Mouse (Mus musculus): ENCODE measurements around the gene Timp2. TPM values are rescaled to one million over a fixed set of nuclear protein-coding genes. Genes with fewer than 3 reads are reported as not detected.
"Not testable (repeated sequence)": the region's sequence is repeated elsewhere in the genome, so short reads cannot be mapped to it uniquely, and the experiment has no call there.

The Timp2 gene
- polyA plus RNA-seq, 1 experiment from 2014 or later: 30.9 TPM

DNA sequence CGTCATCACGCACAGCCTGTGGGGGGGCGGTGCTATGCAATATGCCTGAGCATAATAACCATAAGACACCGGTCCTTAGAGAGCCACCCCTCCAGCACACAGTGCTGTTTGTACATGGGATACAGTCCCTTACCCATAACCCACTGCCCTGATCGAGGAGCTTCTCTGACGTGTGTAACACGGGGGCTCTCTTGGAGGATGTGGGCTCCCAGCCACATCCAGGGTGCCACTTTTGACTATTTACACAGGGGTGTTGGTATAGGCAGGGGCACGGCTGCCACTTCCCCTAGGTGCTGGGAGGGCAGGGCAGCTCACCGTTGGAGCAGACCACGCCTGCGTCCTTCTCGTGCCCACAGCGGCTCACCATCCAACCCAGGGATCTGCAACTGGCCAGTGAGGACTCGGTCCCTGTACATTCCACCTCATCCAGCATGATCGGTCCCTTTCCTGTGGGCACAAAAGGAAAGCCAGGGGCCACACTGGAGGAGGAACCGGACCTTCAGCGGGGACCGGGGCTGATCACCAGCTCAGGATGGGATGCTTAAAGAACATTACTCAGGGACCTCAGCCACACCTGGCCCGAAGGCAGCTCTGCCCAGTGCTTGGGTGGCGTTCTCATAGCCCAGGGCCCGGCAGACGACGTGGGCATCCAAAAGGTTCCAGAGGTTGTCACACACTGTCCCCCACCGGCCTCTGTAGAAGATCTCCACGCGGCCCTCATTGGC, 42.4 kb upstream of the Timp2 start:
- H3K4me2 ChIP-seq (ENCODE audit: low read depth, low read length): no peak overlapping the region
- H3K9ac ChIP-seq (ENCODE audit: low read depth, low read length): no peak overlapping the region
- H3K4me3 ChIP-seq (ENCODE audit: low read length): no peak overlapping the region
- no peaks in the 10 kb centered on the region for H3K9me3 ChIP-seq (ENCODE audit: control insufficient read depth, low read length)
- H3K27ac ChIP-seq (ENCODE audit: low read length): no peak overlapping the region
- ATAC-seq: no peak
- no peaks in the 10 kb centered on the region for H3K27me3 ChIP-seq (replicated peaks; ENCODE audit: control insufficient read depth, insufficient read depth, low read length)
- 92% methylated on average over 26 of the region's 26 CpGs for WGBS
- peaks cover 32% of the 10 kb centered on the region for H3K4me1 ChIP-seq (ENCODE audit: control insufficient read depth, insufficient read depth, low read length)
- H3K36me3 ChIP-seq (ENCODE audit: control insufficient read depth, insufficient read depth, low read length): peaks cover 28% of the 10 kb centered on the region

DNA sequence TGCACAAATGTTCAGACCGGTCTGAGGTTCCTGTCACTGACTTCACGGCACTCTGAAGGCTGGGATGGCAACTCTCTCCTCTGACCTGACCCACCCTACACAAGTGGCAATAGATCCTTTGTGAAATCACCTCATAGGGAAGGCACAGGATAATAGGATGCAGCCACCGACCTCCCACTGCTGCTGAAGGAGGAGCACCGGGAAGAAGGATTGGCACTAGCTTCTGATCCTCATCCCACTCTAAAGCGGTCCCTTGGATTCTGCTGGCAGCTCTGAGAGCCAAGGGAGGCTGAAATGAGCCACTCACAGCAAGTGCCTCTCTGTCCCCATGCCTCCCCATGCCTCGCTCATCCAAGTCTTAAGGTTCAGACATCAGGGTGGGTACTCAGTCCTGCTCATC, 39.0 kb upstream of the Timp2 start:
- no peak overlapping the region for H3K4me2 ChIP-seq (ENCODE audit: low read depth, low read length)
- no peaks in the 10 kb centered on the region for H3K9me3 ChIP-seq (ENCODE audit: control insufficient read depth, low read length)
- H3K4me1 ChIP-seq (ENCODE audit: control insufficient read depth, insufficient read depth, low read length): peaks cover 2% of the 10 kb centered on the region; the same call in 1 of the 2 replicates
- no peak overlapping the region for H3K4me3 ChIP-seq (ENCODE audit: low read length)
- no peak overlapping the region for H3K27ac ChIP-seq (ENCODE audit: low read length)
- no peak for ATAC-seq
- 67% methylated on average over 6 of the region's 6 CpGs for WGBS
- peaks cover 28% of the 10 kb centered on the region for H3K36me3 ChIP-seq (ENCODE audit: control insufficient read depth, insufficient read depth, low read length)
- H3K27me3 ChIP-seq (replicated peaks; ENCODE audit: control insufficient read depth, insufficient read depth, low read length): no peaks in the 10 kb centered on the region
- H3K9ac ChIP-seq (ENCODE audit: low read depth, low read length): no peak overlapping the region

DNA sequence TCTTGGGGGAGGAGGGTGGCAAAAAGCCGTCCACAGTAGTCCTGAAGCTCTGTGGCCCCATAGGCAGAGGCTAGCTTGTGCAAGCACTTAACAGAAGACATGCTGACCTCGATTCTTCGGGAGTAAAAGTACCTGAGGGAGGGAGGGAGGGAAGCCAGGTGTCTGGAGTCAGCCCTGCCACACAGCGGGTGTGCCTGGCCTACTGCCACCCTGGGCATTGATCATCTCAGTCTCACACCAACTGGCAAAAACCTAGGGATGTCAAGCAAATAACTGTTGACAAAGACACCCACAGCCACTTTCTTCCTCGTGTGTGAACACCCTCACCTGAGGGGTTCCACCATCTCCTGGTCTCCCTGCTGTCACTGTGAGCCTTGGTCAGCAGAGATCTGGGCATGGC, 38.5 kb upstream of the Timp2 start:
- H3K27me3 ChIP-seq (replicated peaks; ENCODE audit: control insufficient read depth, insufficient read depth, low read length): no peaks in the 10 kb centered on the region
- ATAC-seq: no peak
- peaks cover 28% of the 10 kb centered on the region for H3K36me3 ChIP-seq (ENCODE audit: control insufficient read depth, insufficient read depth, low read length)
- no peaks in the 10 kb centered on the region for H3K4me1 ChIP-seq (ENCODE audit: control insufficient read depth, insufficient read depth, low read length)
- no peaks in the 10 kb centered on the region for H3K9me3 ChIP-seq (ENCODE audit: control insufficient read depth, low read length)
- H3K4me2 ChIP-seq (ENCODE audit: low read depth, low read length): no peak overlapping the region
- 69% methylated on average over 5 of the region's 5 CpGs for WGBS
- no peak overlapping the region for H3K27ac ChIP-seq (ENCODE audit: low read length)
- no peak overlapping the region for H3K9ac ChIP-seq (ENCODE audit: low read depth, low read length)
- H3K4me3 ChIP-seq (ENCODE audit: low read length): no peak overlapping the region

DNA sequence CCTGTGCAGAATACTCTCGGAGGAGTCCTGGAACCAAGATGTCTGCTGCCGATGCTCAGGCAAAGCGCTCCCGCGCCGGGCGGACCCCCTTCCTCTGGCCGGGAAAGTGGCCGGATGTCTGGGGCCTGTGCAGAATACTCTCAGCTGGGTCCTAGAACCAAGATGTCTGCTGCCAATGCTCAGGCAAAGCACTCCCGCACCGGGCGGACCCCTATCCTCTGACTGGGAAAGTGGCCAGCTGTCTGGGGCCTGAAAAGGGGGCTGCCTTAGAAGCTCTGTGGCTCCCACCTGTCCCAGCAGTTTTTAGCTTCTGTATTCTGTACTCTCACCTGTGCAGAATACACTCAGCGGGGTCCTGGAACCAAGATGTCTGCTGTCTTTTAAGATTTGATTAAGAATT, 32.3 kb upstream of the Timp2 start:
- H3K36me3 ChIP-seq (ENCODE audit: control insufficient read depth, insufficient read depth, low read length): not testable (repeated sequence)

DNA sequence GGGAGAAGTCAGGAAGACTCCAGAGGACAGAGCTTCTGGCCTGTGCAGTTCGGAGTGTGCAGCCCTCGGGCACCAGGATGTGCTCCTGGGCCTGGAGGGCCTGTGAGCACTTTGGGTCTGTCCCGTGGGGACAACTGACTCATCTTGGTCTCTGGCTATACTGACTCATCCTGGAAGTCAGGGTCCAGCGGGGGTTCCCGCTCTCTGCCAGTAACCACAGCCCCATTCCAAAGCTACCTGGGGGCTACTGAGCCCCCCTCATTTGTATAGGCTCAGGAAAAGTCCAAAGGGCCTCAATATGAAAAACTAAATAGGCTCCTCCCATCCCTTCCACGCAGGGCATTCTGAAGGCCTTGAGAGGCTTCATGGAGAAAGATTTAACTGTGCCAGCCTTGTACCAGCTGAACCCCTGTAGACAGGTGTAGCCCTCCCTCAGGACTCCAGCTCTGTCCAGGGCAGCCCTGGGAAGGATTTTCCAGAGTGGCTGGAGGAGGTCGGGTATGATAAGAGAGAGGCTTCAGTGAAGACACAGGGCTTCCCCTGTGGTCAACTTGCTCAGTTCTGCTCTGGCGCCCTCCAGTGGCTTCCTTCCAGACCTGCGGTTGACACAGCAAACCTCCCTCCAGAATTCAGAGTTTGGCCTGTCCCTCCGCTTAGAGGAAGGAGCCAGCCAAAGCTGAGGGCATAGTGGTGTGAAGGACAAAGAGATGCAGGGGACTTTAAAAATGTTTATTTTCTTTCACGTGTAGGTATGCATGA, 23.9 kb upstream of the Timp2 start:
- Histone ChIP-seq H3K4me3 (ENCODE audit: low read length) (no peak overlapping the region), H3K27ac (ENCODE audit: low read length) (no peak overlapping the region), H3K27me3 (replicated peaks; ENCODE audit: control insufficient read depth, insufficient read depth, low read length) (no peaks in the 10 kb centered on the region), H3K4me1 (ENCODE audit: control insufficient read depth, insufficient read depth, low read length) (no peaks in the 10 kb centered on the region), H3K9me3 (ENCODE audit: control insufficient read depth, low read length) (no peaks in the 10 kb centered on the region), H3K9ac (ENCODE audit: low read depth, low read length) (no peak overlapping the region), H3K4me2 (ENCODE audit: low read depth, low read length) (no peak overlapping the region), H3K36me3 (ENCODE audit: control insufficient read depth, insufficient read depth, low read length) (no peaks in the 10 kb centered on the region)
- ATAC-seq: peak; percentile 63
- WGBS: 42% methylated on average over 11 of the region's 11 CpGs

More for the DNA sequence above, 32.3 kb upstream of the Timp2 start:
- H3K27ac ChIP-seq (ENCODE audit: low read length); H3K9ac ChIP-seq (ENCODE audit: low read depth, low read length); ATAC-seq; H3K27me3 ChIP-seq (replicated peaks; ENCODE audit: control insufficient read depth, insufficient read depth, low read length); H3K4me1 ChIP-seq (ENCODE audit: control insufficient read depth, insufficient read depth, low read length); H3K4me2 ChIP-seq (ENCODE audit: low read depth, low read length); H3K9me3 ChIP-seq (ENCODE audit: control insufficient read depth, low read length); H3K4me3 ChIP-seq (ENCODE audit: low read length): not testable (repeated sequence)
- WGBS: 93% methylated on average over 13 of the region's 13 CpGs

DNA sequence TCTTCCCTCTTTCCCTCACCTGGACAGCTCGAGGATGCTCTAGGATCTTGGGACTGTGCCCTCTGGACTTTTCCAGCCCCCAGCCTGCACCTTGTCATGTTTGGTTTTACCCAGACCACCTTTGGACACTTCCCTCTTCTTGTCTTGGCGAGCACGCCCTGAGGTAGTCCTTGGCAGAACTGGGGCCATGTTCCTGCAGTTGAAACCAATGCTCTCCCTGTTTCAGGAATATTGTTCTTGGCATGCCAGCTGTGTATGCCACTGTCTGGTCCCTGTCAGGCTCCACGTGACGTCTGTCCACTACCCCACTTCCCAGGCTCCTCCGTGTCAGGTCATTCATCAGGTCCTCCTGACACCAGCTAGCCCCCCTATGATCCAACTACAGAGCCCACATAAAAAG, 23.1 kb upstream of the Timp2 start:
- no peak for ATAC-seq
- Histone ChIP-seq H3K4me2 (ENCODE audit: low read depth, low read length) (no peak overlapping the region), H3K27me3 (replicated peaks; ENCODE audit: control insufficient read depth, insufficient read depth, low read length) (no peaks in the 10 kb centered on the region), H3K4me3 (ENCODE audit: low read length) (no peak overlapping the region), H3K36me3 (ENCODE audit: control insufficient read depth, insufficient read depth, low read length) (no peaks in the 10 kb centered on the region), H3K9me3 (ENCODE audit: control insufficient read depth, low read length) (no peaks in the 10 kb centered on the region), H3K27ac (ENCODE audit: low read length) (no peak overlapping the region), H3K9ac (ENCODE audit: low read depth, low read length) (no peak overlapping the region), H3K4me1 (ENCODE audit: control insufficient read depth, insufficient read depth, low read length) (no peaks in the 10 kb centered on the region)
- WGBS: 86% methylated on average over 6 of the region's 6 CpGs

- not testable (repeated sequence) for H3K4me2 ChIP-seq (ENCODE audit: low read depth, low read length); H3K36me3 ChIP-seq (ENCODE audit: control insufficient read depth, insufficient read depth, low read length); H3K27me3 ChIP-seq (replicated peaks; ENCODE audit: control insufficient read depth, insufficient read depth, low read length); ATAC-seq; H3K9ac ChIP-seq (ENCODE audit: low read depth, low read length); H3K27ac ChIP-seq (ENCODE audit: low read length); H3K9me3 ChIP-seq (ENCODE audit: control insufficient read depth, low read length); H3K4me1 ChIP-seq (ENCODE audit: control insufficient read depth, insufficient read depth, low read length); H3K4me3 ChIP-seq (ENCODE audit: low read length)
These were observed 20.8 kb upstream of the Timp2 start for GRCm38 (mm10) chr11:118376323-118376722.

GRCm38 (mm10) chr11:118375881-118376280, 20.3 kb upstream of the Timp2 start:
- 53% methylated on average over 5 of the region's 5 CpGs for WGBS
- Histone ChIP-seq H3K27ac (ENCODE audit: low read length) (no peak overlapping the region), H3K4me1 (ENCODE audit: control insufficient read depth, insufficient read depth, low read length) (no peaks in the 10 kb centered on the region), H3K9me3 (ENCODE audit: control insufficient read depth, low read length) (no peaks in the 10 kb centered on the region), H3K27me3 (replicated peaks; ENCODE audit: control insufficient read depth, insufficient read depth, low read length) (no peaks in the 10 kb centered on the region), H3K9ac (ENCODE audit: low read depth, low read length) (no peak overlapping the region), H3K4me3 (ENCODE audit: low read length) (no peak overlapping the region), H3K36me3 (ENCODE audit: control insufficient read depth, insufficient read depth, low read length) (no peaks in the 10 kb centered on the region), H3K4me2 (ENCODE audit: low read depth, low read length) (no peak overlapping the region)
- no peak for ATAC-seq

GRCm38 (mm10) chr11:118375461-118375860, 19.9 kb upstream of the Timp2 start:
- Histone ChIP-seq H3K4me1 (ENCODE audit: control insufficient read depth, insufficient read depth, low read length) (no peaks in the 10 kb centered on the region), H3K4me2 (ENCODE audit: low read depth, low read length) (no peak overlapping the region), H3K9me3 (ENCODE audit: control insufficient read depth, low read length) (no peaks in the 10 kb centered on the region), H3K9ac (ENCODE audit: low read depth, low read length) (no peak overlapping the region), H3K27me3 (replicated peaks; ENCODE audit: control insufficient read depth, insufficient read depth, low read length) (no peaks in the 10 kb centered on the region), H3K4me3 (ENCODE audit: low read length) (no peak overlapping the region), H3K36me3 (ENCODE audit: control insufficient read depth, insufficient read depth, low read length) (no peaks in the 10 kb centered on the region), H3K27ac (ENCODE audit: low read length) (no peak overlapping the region)
- 77% methylated on average over 8 of the region's 8 CpGs for WGBS
- no peak for ATAC-seq
